Mouse (Mus musculus) telencephalon, adult 2 months (tissue): ENCODE results near the gene Tgfbr1.
"Not testable (repeated sequence)": the region's sequence is repeated elsewhere in the genome, so short reads cannot be mapped to it uniquely, and the experiment has no call there.

Experiments used
- DNase-seq: peaks from one replicate; pipeline ENCODE4 v3.0.0-alpha.2; 2011; ENCODE audit warnings: low read depth, low spot score

The Tgfbr1 gene

DNA sequence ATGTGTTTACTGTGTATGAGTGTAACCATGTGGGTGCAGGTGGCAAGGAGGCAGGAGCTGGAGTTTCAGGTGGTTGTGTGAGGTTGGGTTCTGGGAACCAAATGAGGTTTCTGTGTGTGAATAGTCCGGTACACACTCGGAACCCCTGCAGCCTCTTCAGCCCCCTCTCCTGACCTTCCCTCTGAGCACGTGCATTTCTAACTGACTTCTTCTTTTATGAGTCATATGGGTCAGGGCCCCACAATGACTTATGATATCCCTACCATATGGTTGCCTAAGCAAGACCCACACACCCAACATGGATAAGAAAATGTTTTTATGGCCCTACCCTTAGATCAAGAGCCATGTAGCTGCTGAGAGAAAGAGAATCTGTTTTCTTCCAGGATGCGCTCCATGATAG is 6.0 kb upstream of the Tgfbr1 start:
- no peak for DNase-seq

DNA sequence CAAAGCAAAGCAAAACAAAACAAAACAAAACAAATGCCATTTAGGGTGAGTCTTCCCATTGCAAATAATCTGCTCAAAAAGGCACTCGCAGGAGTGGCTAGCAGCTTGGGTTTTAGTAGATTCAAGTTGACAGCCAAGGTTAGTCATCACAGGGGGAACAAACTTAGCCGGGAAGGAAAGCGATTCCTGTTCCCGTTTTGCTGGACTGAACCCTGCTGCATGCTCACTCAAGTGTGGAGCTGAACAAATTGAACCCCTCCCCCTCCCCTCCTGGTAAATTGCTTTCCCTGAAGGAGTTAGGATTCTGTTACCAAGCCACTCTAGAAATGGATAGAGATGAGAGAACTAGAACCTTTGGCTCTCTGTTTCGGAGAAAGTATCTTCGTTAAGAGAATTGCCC is 3.3 kb upstream of the Tgfbr1 start:
- DNase-seq, result no peak

GRCm38 (mm10) chr4:47351386-47352049 is 1.5 kb upstream of the Tgfbr1 start:
- DNase-seq, result no peak

DNA sequence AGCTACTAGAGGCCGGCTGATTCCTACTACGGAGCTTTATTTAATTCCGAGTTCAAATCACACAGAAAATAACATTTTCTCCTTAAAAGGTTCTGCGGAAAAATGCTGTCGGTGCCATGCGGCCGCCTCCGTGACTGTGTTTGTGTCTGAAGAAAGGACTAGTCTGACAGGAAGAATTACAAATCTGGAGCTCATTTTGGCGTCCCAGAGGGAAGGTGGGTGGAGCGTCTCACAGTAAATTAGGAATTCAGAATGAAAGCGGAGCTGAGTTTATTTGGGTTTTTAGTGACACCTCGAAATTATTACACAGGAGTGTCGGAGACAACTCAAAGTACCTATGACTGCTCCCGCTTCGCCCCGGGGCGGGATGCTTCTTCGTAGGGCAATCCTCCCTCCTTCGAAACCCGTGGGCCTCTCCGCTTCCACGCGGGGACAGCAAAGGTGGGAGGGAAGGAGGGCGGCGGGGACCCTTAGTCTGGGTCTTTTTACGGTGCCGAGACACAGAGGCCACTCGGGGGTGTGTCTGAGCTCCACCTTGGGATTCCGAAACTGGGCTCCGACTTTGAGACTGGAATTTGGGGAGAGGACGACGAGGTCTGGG is 861 bp upstream of the Tgfbr1 start:
- DNase-seq, result peak; percentile 90

DNA sequence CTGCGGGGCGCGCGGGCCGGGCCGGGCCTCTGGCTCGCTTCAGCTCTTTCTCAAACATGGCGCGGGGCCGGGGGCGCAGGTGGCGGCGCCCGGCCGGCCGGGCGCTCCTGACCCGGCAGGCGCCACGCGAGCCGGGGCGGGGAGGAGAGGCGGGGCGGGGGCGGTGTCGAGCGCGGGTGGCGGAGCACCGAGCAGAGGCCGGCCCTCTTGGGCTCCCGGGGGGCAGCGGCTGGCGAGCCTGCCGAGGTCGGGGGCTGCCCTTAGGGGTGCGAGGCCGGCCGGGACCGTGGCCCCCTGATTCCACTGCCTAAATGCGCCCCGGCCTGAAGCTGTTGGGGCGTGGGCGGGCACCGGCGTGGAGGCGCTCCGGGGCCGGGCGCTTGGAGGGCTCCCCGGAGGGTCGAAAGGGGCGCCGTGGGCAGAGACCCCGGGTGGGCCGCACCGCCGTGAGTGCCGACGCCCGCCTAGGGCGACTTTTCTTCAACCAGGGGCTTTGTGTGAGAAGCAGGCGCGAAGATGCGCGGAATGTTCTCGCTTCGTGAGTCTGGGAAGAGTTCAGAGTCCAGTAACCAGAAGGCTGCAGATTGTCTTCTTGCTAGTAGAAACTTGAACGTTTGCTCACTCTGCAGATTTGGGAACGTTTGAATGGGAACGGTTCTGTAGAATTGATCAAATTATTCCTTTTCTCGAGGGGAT is 542 bp downstream of the Tgfbr1 start:
- no peak for DNase-seq

DNA sequence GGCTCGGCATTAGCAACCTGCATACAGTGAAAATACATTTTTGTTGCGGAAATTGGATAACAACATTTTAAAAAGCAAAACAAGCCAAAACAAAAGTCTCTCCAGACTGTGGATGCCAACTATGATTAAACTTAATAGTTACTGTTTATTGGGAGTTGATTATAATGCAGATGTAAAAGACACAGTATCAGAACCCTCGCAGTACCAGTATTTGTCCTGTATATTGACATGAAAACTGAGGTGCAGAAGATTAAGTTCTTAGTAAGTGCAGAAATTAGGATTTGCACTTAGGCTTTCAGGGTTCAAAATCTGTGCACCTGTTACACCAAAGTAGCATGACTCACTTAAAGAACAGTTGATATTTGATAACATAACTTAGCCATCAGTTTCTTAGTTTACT is 1.3 kb downstream of the Tgfbr1 start:
- no peak for DNase-seq

DNA sequence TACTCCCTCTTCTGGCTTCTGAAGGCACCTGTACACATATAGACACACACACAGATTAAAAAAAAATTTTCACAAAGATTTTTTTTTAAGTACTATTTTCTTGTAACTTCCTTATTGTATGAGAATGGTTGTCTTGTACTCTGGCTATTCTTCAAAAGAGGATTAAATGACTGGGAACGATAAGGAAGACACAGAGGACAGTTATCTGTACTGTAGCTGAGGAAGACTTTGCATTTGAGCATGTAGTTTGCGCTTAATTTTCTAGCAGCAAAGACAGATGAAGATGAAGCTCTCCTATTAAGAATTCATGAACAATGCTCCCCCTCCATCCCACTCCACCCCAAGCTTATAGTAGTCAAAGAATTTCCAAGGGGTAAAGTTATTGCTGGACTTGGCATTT is 9.6 kb downstream of the Tgfbr1 start:
- DNase-seq, result no peak

DNA sequence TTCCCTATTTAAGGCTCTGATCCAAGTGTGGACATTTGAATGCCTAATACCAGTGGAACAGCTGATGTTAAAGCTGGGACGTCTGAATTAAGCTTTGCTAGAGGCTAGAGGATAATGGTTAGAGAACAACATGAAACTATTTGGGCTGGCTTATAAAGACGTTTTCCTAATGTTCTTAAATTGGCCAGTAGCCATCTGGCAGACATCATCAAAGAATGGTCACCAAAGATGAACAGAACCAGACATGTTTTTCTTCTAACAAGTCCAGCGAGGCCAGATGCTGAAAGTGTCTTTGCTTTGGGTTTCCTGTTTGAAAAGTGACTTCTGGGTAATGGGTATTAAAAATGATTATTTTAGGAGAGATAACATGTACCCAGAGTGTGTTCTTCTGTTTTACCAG is 10.1 kb downstream of the Tgfbr1 start:
- no peak for DNase-seq

DNA sequence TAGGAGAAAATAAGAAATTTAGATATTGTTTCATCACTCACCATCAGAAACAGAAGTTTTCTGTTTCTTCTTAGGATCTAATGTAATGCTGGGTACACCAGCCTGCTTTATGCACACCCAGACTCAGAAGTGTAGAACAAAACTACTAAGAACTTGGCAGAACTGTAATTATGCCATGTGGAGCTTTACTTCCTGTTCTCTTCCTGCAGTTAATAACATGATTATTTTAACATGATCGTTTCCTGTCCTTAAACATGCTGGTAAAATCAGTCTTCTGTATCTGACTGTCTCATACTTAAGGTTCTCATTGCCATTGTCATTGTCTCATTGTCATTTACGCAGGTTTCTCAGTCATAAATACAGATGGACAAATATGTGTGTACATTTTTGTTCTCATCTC is 15.7 kb downstream of the Tgfbr1 start:
- no peak for DNase-seq

GRCm38 (mm10) chr4:47378716-47379115 is 25.7 kb downstream of the Tgfbr1 start:
- DNase-seq, result no peak

- DNase-seq, result no peak
Measured at GRCm38 (mm10) chr4:47382426-47382825, 29.4 kb downstream of the Tgfbr1 start.

GRCm38 (mm10) chr4:47391926-47392325 is 38.9 kb downstream of the Tgfbr1 start:
- not testable (repeated sequence) for DNase-seq

DNA sequence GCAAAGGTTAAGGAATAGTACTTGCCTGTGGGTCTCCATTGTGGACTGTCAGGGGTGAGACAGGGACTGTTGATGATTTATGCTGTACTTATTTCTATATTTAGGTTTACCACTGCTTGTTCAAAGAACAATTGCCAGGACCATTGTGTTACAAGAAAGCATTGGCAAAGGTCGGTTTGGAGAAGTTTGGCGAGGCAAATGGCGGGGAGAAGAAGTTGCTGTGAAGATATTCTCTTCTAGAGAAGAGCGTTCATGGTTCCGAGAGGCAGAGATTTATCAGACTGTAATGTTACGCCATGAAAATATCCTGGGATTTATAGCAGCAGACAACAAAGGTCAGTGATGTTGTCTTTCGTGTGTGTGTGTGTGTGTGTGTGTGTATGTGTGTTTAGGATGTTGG is 43.2 kb downstream of the Tgfbr1 start:
- no peak for DNase-seq

DNA sequence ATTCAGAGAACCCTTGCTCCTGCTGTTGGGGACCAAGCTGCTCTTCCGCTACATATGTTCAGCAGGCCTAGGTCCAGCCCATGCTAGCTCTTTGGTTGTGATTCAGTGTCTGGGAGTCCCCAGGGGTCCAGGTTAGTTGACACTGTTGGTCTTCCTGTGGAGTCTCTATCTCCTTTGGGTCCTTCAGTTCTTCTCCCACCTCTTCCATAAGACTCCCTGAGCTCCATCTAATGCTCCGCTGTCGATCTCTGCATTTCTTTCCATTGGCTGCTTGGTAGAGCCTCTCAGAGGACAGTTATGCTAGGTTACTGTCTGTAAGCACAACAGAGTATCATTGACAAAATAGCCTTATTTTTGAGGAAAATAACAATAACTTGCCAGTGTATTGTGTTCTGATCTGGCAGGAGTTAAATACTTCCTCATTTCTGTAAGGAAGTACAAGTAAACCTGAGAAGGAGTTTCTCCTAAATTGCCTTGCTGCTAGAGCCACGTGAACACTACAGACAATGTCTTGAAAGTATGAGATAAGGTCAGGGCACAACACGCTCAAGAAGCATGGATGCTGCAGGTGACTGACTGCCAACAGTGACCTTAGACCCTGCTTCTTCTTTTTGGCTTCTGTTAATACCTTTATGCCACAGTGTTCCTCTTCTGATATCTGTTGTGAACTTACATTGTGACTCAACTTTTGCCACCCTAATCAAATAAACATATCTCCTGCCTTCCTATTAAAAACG is 45.1 kb downstream of the Tgfbr1 start:
- DNase-seq, result no peak

GRCm38 (mm10) chr4:47399824-47400223 is 46.8 kb downstream of the Tgfbr1 start:
- peak; percentile 17 for DNase-seq

GRCm38 (mm10) chr4:47400314-47400713 is 47.3 kb downstream of the Tgfbr1 start:
- no peak for DNase-seq

GRCm38 (mm10) chr4:47402200-47402599 is 49.2 kb downstream of the Tgfbr1 start:
- no peak for DNase-seq

GRCm38 (mm10) chr4:47404536-47404935 is 51.5 kb downstream of the Tgfbr1 start:
- peak; percentile 22 for DNase-seq

DNA sequence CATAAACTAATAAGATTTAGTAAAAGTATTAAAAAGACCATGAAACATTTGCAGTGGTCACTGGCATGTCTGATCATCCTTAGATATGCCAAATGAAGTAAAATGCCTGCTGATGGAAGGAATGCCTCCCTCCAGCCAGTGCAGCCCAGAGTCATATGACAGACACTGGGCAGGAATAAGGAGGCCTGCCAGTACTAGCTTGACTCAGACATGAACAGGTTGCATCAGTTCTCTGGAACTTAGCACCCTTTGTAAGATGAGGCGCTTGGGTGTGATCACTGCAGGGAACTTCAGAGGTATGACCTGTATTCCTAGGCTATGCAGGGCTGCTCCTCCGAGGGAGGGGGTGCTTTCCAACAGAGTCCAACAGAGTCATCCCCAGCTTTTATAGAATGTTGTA is 54.1 kb downstream of the Tgfbr1 start:
- DNase-seq, result no peak

DNA sequence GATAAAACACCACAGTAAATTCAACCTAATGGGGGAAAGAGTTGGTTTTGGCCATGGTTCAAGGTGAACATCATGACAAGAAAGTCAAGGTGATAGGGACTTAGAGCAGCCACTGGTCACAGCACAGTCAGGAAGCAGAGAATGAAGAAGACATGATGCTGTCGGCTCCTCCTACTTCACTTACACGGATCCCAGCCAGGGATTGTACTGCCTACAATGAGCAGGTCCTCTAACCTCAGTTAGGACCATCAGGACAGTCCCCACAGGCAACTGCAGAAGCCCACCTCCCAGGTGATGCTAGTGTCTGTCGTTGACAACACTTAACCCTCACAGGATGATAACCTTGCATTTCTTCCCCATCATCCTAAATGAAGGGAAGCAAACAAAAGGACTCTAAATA is 64.8 kb downstream of the Tgfbr1 start:
- DNase-seq, result no peak

GRCm38 (mm10) chr4:47419268-47419973 is 66.4 kb downstream of the Tgfbr1 start:
- peak; percentile 6 for DNase-seq

DNA sequence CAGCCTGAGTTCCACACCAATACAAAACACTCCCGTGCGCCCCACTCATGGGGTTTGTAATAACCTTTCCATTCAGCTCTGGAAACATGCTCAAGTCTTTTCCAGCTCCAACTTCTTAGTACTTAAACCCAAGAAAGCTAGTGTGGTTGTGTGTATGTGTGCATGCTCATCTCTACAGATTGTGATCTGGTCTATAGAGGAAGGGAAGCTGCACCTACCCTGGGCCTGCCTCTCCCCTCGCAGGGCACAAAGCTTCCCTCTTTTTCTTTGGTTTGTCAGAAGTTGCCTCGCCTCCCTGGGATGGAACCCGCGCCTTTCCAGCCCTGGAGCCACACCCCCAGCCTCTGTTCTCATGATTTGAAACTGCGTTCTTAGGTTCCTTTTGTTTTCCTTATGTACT is 67.2 kb downstream of the Tgfbr1 start:
- no peak for DNase-seq
